Mouse (Mus musculus) right cerebral cortex, adult 2 months (tissue): Measurements from ENCODE around the gene Chp2.

Experiments
- DNase-seq, 2 experiments: peaks; one replicate each; pipeline ENCODE4 v3.0.0; 2021 to 2022; ENCODE audit warnings: low spot score in 2 of 2

Gene Chp2

GRCm38 (mm10) chr7:122219315-122219801 lies at the start of gene Chp2:
Chp2 (plus strand) TSS chr7:122219496.
- no peak for DNase-seq

- DNase-seq, result no peak
Observed at GRCm38 (mm10) chr7:122170705-122171104, 48.6 kb upstream of the Chp2 start.

DNA sequence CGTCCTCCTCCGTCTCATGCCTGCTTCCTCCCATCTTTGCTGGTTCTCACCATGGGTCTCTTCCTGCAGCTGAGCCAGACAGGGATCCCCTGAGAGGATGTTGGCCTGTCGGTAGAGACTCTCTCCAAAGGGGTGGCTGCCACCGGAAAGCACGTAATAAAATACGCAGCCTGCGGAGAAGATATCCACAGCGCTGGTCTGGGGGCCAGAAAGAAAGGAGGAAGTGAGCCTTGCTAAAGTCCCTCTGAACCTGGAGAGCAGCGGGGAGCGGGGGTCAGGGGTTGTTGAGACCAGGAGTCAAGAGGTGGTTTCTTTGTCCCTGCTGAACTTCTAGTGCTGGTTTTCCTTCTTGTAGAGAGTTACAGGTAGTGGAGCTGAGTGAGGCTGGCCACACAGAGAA lies 47.7 kb upstream of the Chp2 start:
- DNase-seq, result no peak

- DNase-seq, result no peak
Observed at GRCm38 (mm10) chr7:122180720-122181119, 38.6 kb upstream of the Chp2 start.

DNA sequence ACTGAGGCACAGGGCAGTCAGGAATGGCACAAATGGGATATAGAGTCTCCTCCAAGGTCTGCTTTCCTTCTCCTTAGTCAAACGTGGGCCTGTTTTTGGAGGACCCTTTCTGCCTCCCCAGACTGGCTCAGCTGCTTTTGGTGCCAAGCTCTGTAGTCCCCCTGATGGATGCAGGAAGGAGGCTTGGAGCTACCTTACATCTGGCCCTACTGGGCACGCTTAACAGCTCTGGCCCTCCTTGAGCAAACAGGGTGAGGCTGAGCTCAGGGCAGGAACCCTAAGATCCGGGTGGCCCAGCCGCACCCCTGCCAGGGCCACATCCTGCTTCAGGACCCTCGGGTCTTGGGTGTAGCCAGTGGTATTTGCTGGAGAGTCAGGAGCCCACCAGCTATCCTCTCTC lies 34.7 kb upstream of the Chp2 start:
- no peak for DNase-seq

- no peak for DNase-seq
Observed at GRCm38 (mm10) chr7:122186043-122186442, 33.3 kb upstream of the Chp2 start, which contains the start of gene Ern2. Ern2 (minus strand) TSS chr7:122186207.

- DNase-seq, result peak; percentile 26 to 30
Observed at GRCm38 (mm10) chr7:122189484-122189883, 29.8 kb upstream of the Chp2 start.

DNA sequence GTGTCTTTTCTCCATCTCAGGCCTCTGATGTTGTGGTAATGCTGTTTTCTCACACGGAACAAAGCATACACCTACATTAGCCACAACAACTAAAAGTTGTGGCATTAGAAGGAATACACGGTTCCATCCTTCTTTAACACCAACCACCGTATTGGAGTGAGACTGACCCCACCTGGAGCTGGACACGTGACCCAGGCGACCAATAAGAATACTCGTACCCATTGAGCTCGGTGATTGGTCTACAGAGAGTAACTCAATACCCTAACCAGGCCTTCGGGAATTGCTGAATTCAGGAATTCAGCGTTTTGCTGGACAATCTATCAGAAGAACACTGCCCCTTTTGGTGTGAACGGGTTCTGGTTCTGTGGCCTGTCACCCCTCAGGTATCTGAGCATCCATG lies 28.2 kb upstream of the Chp2 start:
- DNase-seq, result no peak

- DNase-seq, result no peak
Observed at GRCm38 (mm10) chr7:122193919-122194318, 25.4 kb upstream of the Chp2 start.

DNA sequence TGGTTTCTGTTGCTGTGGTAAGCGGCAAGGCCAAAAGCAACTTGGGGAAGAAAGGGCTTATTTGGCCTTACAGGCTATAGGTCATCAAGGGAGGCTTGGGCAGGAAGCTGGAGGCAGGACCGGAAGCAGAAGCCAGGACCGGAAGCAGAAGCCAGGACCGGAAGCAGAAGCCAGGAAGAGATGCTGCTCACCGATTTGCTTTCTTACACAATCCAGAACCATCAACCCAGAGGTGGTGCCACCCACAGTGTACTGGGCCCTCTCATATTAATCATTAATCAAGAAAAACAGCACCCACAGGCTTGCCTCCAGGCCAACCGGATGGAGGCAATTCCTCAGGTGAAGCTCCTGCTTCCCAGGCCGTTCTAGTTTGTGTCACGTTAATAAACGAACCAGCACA lies 22.5 kb upstream of the Chp2 start:
- no peak for DNase-seq

- peak; percentile 70 to 74 for DNase-seq
Observed at GRCm38 (mm10) chr7:122197306-122197705, 22.0 kb upstream of the Chp2 start.

DNA sequence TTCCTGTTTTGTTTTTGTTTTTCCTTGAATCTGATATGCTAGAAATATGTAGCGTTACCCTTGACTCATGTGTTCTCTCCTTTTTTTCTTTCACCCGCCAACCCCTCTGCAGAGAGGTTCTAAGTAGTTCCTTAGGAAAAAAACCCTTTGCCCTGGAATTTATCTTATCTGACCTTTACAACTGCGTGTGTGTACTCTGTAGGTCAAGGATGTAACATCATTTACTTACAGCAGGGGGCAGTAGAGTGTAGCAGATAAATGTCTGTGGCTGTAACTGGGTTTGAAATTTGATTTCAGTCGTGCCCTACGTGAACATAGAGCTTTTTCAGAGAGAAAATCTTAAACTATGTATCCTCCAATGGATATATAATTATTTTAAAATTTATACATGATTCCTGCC lies 20.0 kb upstream of the Chp2 start:
- DNase-seq, result peak; percentile 29 to 38

GRCm38 (mm10) chr7:122203936-122204335 lies 15.4 kb upstream of the Chp2 start:
- DNase-seq, result no peak

GRCm38 (mm10) chr7:122206121-122206520 lies 13.2 kb upstream of the Chp2 start:
- no peak for DNase-seq

DNA sequence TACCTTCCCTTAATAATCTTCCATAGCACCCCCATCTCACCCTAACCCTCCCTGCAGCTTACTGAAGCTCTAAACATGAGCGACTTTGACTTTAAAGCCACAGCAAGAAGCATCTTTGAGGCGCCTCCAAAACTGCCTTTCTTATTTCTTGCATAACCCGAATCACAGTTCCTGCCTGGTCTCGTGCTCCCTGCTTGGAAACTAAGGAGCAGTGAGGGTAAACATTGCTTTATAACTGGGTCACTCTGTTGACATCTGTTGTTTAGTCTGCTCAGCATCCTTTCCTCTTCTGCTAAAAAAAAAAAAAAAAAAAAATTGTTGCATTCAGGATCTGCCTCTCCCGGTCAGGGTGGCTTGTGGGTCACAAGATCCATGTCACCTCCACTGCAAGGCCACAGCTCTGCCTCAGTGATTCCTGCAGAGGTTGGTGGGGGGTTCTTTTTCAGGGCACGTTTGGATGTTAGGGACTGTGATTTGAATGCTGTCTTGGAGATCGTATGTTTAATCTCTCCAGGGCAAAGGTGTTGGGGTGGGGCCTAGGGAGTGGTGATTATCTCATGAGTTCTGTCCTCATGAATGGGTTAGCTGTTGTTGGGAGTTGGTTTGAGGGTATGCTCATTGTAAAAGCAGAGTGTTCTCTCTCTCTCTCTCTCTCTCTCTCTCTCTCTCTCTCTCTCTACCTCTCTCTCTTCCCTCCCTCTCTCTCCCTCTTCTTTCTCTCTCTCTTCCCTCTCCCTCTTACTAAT lies 10.8 kb upstream of the Chp2 start:
- no peak for DNase-seq

- no peak for DNase-seq
Observed at GRCm38 (mm10) chr7:122226020-122226742, 6.9 kb downstream of the Chp2 start.

GRCm38 (mm10) chr7:122226744-122227143 lies 7.4 kb downstream of the Chp2 start:
- no peak for DNase-seq

DNA sequence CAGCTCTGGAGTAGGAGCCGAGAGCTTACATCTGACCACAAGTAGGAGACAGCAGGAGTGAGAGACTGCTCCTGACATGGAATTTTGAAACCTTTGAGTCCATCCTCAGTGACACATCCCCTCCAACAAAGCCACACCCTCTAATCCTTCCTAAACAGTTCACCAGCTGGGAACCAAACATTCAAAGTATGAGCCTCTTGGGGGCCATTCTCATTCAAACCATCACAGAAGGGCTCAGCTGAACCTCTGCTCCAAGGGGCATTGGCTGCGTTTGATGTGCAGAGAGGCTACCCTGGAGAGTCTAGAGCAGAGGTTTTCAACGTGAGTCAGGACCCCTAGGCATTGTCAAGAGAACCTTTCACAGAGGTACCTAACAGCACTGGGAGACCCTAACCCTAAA lies 10.0 kb downstream of the Chp2 start:
- no peak for DNase-seq

GRCm38 (mm10) chr7:122229916-122230315 lies 10.6 kb downstream of the Chp2 start:
- DNase-seq, result no peak

DNA sequence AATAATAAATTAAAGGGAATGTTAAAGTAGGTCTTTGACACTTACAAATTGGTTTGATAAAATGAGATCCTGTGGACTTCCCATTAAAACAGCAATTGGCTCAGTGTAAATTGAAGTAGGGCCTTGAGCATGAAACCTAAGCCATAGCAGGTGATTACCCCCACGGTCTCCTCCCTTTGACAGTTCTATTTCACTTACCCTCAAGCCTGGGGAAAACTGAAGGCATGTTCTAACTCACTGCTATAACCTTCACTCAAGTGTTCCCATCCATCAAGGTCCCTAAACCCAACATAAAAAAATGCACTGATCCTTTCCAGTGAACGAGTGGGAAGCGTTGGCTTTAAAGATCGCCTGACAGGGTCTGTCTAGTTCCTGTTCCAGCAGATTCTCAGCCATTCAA lies 11.6 kb downstream of the Chp2 start:
- no peak for DNase-seq

DNA sequence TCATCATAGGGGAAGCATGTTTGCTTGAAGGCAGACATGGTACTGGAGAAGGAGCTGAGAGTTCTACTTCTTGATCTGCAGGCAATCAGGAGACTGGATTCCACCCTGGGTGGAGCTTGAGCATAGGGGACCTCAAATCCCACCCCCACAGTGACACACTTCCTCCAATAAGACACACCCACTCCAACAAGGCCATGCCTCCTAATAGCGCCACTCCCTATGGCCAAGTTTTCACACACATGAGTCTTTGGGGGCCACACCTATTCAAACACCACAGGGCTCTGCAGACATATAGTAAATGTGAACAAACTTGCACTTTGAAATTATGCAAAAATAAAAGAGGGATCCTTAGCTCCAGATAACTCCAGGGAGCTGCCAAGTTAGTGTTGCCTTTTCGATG lies 19.6 kb downstream of the Chp2 start:
- no peak for DNase-seq

- no peak for DNase-seq
Observed at GRCm38 (mm10) chr7:122240413-122241119, 21.3 kb downstream of the Chp2 start.
